Mouse (Mus musculus): ENCODE data around the gene Resf1.

DNA sequence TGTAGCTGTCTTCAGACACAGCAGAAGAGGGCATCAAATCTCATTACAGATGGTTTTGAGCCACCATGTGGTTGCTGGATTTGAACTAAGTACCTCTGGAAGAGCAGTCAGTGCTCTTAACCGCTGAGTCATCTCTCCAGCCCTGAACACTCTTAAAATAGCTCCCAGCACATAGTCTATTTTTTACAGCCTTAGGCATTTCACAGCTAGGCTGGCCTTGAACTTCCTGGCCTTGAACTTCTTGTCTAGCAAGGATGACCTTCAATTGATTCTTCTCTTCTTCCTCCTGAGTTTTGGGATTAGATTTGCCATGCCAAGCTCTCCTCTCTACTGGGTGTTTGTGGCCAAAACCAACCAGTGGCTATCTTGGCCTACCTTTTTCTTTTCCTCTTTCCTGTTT, 2.6 kb downstream of the Resf1 start:
- TF ChIP-seq POLR2A (IDR thresholded peaks at IDR 0.05; ENCODE audit: insufficient read depth, low read length) (no peak), CTCF (IDR thresholded peaks at IDR 0.05; ENCODE audit: low read depth, low read length) (no peak), EP300 (IDR thresholded peaks at IDR 0.05; ENCODE audit: insufficient read depth, low read depth, low read length) (no peak)
